Mouse (Mus musculus) hindbrain, embryonic 16.5 days (tissue): ENCODE measurements around the gene Adam30. TPM values are rescaled to one million over a fixed set of nuclear protein-coding genes. Genes with fewer than 3 reads are reported as not detected.

ENCODE experiments used
- ATAC-seq: fragments of 200-750 bp; cut with Nextera tagmentation; 2 replicates; pipeline ENCODE4 v1.8.0; 2017; ENCODE audit warnings: moderate TSS enrichment, moderate library complexity
- H3K27ac ChIP-seq: fragments of 300-500 bp; sonication (generic); 2 replicates; pipeline ENCODE4 v1.5.1; 2014; ENCODE audit warnings: low read depth, mild to moderate bottlenecking, control low read depth, low read length, moderate library complexity
- H3K27me3 ChIP-seq: fragments of 300-500 bp; sonication (generic); replicated peaks from 2 replicates; pipeline ENCODE4 v1.6.1; 2014; ENCODE audit warnings: low read length; ENCODE audit not compliant: control insufficient read depth, insufficient read depth
- H3K36me3 ChIP-seq: fragments of 300-500 bp; sonication (generic); 2 replicates; pipeline ENCODE4 v1.6.1; 2014; ENCODE audit warnings: mild to moderate bottlenecking, low read length, moderate library complexity, mixed read lengths; ENCODE audit not compliant: control insufficient read depth, insufficient read depth
- H3K4me1 ChIP-seq: fragments of 300-500 bp; sonication (generic); 2 replicates; pipeline ENCODE4 v1.6.1; 2014; ENCODE audit warnings: low read depth, low read length; ENCODE audit not compliant: control insufficient read depth, insufficient read depth
- H3K4me2 ChIP-seq: fragments of 300-500 bp; sonication (generic); 2 replicates; pipeline ENCODE4 v1.6.1; 2014; ENCODE audit warnings: mild to moderate bottlenecking, low read length, control low read depth, moderate library complexity
- H3K4me3 ChIP-seq: fragments of 300-500 bp; sonication (generic); 2 replicates; pipeline ENCODE4 v1.5.1; 2014; ENCODE audit warnings: mild to moderate bottlenecking, low read length, control low read depth, moderate library complexity
- H3K9ac ChIP-seq: fragments of 300-500 bp; sonication (generic); 2 replicates; pipeline ENCODE4 v1.6.1; 2014; ENCODE audit warnings: low read depth, mild to moderate bottlenecking, control low read depth, low read length, moderate library complexity
- H3K9me3 ChIP-seq: fragments of 300-500 bp; sonication (generic); 2 replicates; pipeline ENCODE4 v1.6.1; 2014; ENCODE audit warnings: mild to moderate bottlenecking, low read length, moderate library complexity; ENCODE audit not compliant: control insufficient read depth
- WGBS: fragments of 180-500 bp; shearing (Covaris S2); extraction: QIAGEN DNeasy Blood & Tissue Kit; methylation state at CpG from one replicate; pipeline ENCODE4 v1.1.7; 2014; 5-methylcytosine and 5-hydroxymethylcytosine counted together
- polyA plus RNA-seq: library from polyadenylated mRNA; unstranded; fragments of >200 nt; fragmentation: Nextera tagmentation; extraction: Ambion mirVana; gene quantifications from 2 replicates; pipeline ENCODE4 v1.2.1, GENCODE M21; 2015

The Adam30 gene
- polyA plus RNA-seq, 1 experiment from 2014 or later = not detected

- WGBS = 66% methylated on average over 10 of the region's 10 CpGs
- peaks cover 7% of the 10 kb centered on the region for H3K36me3 ChIP-seq
- H3K4me2 ChIP-seq = no peak overlapping the region
- peak overlapping the region; percentile 35; the same call in 1 of the 2 replicates for H3K27ac ChIP-seq
- ATAC-seq = peak; percentile 76
- no peak overlapping the region for H3K9ac ChIP-seq
- no peaks in the 10 kb centered on the region for H3K4me1 ChIP-seq
- no peaks in the 10 kb centered on the region for H3K9me3 ChIP-seq
- H3K27me3 ChIP-seq = no peaks in the 10 kb centered on the region
- no peak overlapping the region for H3K4me3 ChIP-seq
These were observed 15.2 kb upstream of the Adam30 start for GRCm38 (mm10) chr3:98145204-98145603.

GRCm38 (mm10) chr3:98146471-98147410 lies 13.7 kb upstream of the Adam30 start:
- H3K4me1 ChIP-seq = no peaks in the 10 kb centered on the region
- WGBS = 94% methylated on average over 29 of the region's 29 CpGs
- H3K9ac ChIP-seq = no peak overlapping the region
- H3K4me3 ChIP-seq = no peak overlapping the region
- no peaks in the 10 kb centered on the region for H3K27me3 ChIP-seq
- H3K36me3 ChIP-seq = peaks cover 5% of the 10 kb centered on the region
- H3K27ac ChIP-seq = no peak overlapping the region
- H3K9me3 ChIP-seq = no peaks in the 10 kb centered on the region
- no peak overlapping the region for H3K4me2 ChIP-seq
- no peak for ATAC-seq

- H3K27ac ChIP-seq = no peak overlapping the region
- H3K4me2 ChIP-seq = no peak overlapping the region
- ATAC-seq = no peak
- no peak overlapping the region for H3K4me3 ChIP-seq
- no peaks in the 10 kb centered on the region for H3K27me3 ChIP-seq
- no peak overlapping the region for H3K9ac ChIP-seq
- WGBS = 94% methylated on average over 14 of the region's 14 CpGs
- H3K4me1 ChIP-seq = no peaks in the 10 kb centered on the region
- H3K36me3 ChIP-seq = peaks cover 5% of the 10 kb centered on the region
- H3K9me3 ChIP-seq = no peaks in the 10 kb centered on the region
These were observed 12.7 kb upstream of the Adam30 start for GRCm38 (mm10) chr3:98147706-98148105.

GRCm38 (mm10) chr3:98149881-98150280 lies 10.5 kb upstream of the Adam30 start:
- Histone ChIP-seq H3K36me3 (no peaks in the 10 kb centered on the region; the same call in none of the 2 replicates), H3K9ac (no peak overlapping the region), H3K27me3 (no peaks in the 10 kb centered on the region), H3K4me3 (no peak overlapping the region), H3K9me3 (no peaks in the 10 kb centered on the region), H3K27ac (no peak overlapping the region), H3K4me1 (no peaks in the 10 kb centered on the region), H3K4me2 (no peak overlapping the region)
- no peak for ATAC-seq
- 96% methylated on average over 11 of the region's 11 CpGs for WGBS

- no peak overlapping the region for H3K27ac ChIP-seq
- no peak overlapping the region for H3K4me2 ChIP-seq
- no peaks in the 10 kb centered on the region for H3K9me3 ChIP-seq
- H3K9ac ChIP-seq = no peak overlapping the region
- no peak for ATAC-seq
- H3K4me1 ChIP-seq = no peaks in the 10 kb centered on the region
- no peaks in the 10 kb centered on the region for H3K27me3 ChIP-seq
- H3K36me3 ChIP-seq = no peaks in the 10 kb centered on the region; the same call in none of the 2 replicates
- WGBS = 89% methylated on average over 10 of the region's 10 CpGs
- H3K4me3 ChIP-seq = no peak overlapping the region
These were observed 9.4 kb upstream of the Adam30 start for GRCm38 (mm10) chr3:98151016-98151415.

GRCm38 (mm10) chr3:98153460-98153859 lies 7.0 kb upstream of the Adam30 start:
- H3K9me3 ChIP-seq = no peaks in the 10 kb centered on the region
- ATAC-seq = no peak
- H3K9ac ChIP-seq = no peak overlapping the region
- no peaks in the 10 kb centered on the region for H3K36me3 ChIP-seq
- H3K27ac ChIP-seq = no peak overlapping the region
- H3K4me3 ChIP-seq = no peak overlapping the region
- H3K27me3 ChIP-seq = no peaks in the 10 kb centered on the region; the same call in 1 of the 2 replicates
- no peak overlapping the region for H3K4me2 ChIP-seq
- H3K4me1 ChIP-seq = no peaks in the 10 kb centered on the region

GRCm38 (mm10) chr3:98156158-98156557 lies 4.3 kb upstream of the Adam30 start:
- H3K36me3 ChIP-seq = no peaks in the 10 kb centered on the region
- WGBS = 61% methylated on average over 4 of the region's 4 CpGs
- H3K27ac ChIP-seq = no peak overlapping the region
- no peak overlapping the region for H3K4me3 ChIP-seq
- H3K4me1 ChIP-seq = no peaks in the 10 kb centered on the region
- no peak overlapping the region for H3K4me2 ChIP-seq
- ATAC-seq = no peak
- H3K9ac ChIP-seq = no peak overlapping the region
- H3K27me3 ChIP-seq = no peaks in the 10 kb centered on the region; the same call in 1 of the 2 replicates
- no peaks in the 10 kb centered on the region for H3K9me3 ChIP-seq

GRCm38 (mm10) chr3:98157073-98157472 lies 3.4 kb upstream of the Adam30 start:
- Histone ChIP-seq H3K4me3 (no peak overlapping the region), H3K36me3 (no peaks in the 10 kb centered on the region), H3K9ac (no peak overlapping the region), H3K27me3 (no peaks in the 10 kb centered on the region; the same call in 1 of the 2 replicates), H3K27ac (no peak overlapping the region), H3K4me1 (no peaks in the 10 kb centered on the region), H3K9me3 (no peaks in the 10 kb centered on the region), H3K4me2 (no peak overlapping the region)
- 87% methylated on average over 2 of the region's 2 CpGs for WGBS
- no peak for ATAC-seq

GRCm38 (mm10) chr3:98157585-98157984 lies 2.8 kb upstream of the Adam30 start:
- 71% methylated on average over 2 of the region's 2 CpGs for WGBS
- Histone ChIP-seq H3K4me1 (no peaks in the 10 kb centered on the region), H3K9ac (no peak overlapping the region), H3K27me3 (no peaks in the 10 kb centered on the region; the same call in 1 of the 2 replicates), H3K36me3 (no peaks in the 10 kb centered on the region), H3K27ac (no peak overlapping the region), H3K4me3 (no peak overlapping the region), H3K4me2 (no peak overlapping the region), H3K9me3 (no peaks in the 10 kb centered on the region)
- ATAC-seq = no peak
